Mouse (Mus musculus): Measurements from ENCODE around the gene 2310009B15Rik.

The 2310009B15Rik gene

GRCm38 (mm10) chr1:138842756-138843155 is 13.9 kb downstream of the 2310009B15Rik start:
- no peak for DNase-seq (ENCODE audit: low read depth, low spot score)

DNA sequence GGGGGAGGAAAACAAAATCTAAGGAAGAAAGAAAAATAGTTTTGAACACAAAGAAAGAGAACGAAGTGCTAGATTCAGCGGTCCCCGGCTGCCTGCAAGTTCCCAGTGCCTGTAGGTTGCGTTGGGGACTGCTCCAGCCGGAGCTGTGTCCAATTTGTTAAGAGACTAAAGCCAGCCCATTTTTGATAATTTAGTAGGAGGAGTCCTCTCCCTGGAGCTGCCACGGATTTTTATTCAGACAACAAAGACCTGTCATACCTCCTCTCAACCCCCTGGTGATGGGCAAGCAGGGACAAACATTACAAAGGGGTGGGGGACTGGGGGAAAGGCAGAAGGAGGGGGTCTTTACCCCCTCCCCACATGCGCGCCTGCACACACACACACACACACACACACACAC is 14.3 kb downstream of the 2310009B15Rik start:
- DNase-seq (ENCODE audit: low read depth, low spot score), result no peak

DNA sequence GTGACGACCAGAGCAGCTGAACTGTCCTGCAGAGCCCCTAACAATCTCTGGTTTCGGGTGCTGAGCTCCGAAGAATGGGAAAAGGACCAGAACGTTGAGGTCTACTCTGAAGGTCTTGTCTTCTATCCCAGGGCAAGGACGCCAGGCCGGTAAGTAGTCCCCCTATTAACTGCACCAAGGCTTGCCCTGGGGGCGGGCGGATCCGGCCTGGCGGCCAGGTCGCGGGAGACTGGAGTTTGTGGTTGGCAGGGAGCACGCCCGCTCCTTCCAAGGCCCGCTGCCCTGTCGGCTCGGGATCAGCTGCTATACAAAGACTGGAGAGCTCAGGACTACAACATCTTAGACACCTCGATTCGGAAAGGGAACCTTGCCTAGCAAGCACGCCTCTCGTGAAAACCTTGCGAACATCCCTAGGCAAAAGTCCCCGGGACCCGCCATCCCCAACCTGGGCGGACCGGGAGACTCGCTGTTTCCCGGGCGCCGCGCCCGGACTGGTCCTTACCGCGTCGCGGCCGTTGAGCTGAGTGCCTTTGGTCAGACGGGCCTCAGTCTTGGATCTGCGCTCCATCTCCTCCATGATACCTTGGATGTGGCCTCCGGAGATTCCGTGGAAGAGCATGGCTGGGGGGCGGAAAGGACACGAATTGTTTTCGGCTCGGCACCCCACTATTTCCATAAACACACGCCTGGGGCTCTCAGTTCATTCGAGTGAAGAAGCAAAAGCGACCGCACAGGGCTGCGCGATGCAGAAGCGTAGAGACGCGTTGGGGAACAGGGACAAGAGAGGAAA is 15.2 kb downstream of the 2310009B15Rik start:
- DNase-seq (ENCODE audit: low read depth, low spot score), result no peak

- DNase-seq (ENCODE audit: low read depth, low spot score), result no peak
These were observed 16.0 kb downstream of the 2310009B15Rik start for GRCm38 (mm10) chr1:138840440-138841305.

- DNase-seq (ENCODE audit: low read depth, low spot score), result no peak
These were observed 16.7 kb downstream of the 2310009B15Rik start for GRCm38 (mm10) chr1:138839809-138840430.

DNA sequence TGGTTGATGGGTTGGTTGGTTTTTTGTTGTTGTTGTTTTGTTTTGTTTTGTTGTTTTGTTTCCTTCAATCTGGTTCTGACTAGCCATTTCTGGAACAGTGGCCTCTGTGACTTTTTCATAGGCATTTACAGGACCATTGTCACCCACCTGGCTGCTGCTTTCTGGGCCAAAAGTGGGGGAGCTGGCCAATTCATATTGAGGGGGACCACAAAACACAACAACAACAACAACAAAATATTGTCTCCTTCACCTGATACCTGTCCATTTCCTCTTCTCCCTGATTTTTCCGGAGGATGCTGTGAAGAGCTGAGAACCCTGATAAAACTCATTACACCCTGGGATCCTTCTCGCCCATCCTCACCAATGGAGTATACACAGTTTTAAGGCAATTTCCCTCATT is 17.4 kb downstream of the 2310009B15Rik start:
- DNase-seq (ENCODE audit: low read depth, low spot score), result no peak

DNA sequence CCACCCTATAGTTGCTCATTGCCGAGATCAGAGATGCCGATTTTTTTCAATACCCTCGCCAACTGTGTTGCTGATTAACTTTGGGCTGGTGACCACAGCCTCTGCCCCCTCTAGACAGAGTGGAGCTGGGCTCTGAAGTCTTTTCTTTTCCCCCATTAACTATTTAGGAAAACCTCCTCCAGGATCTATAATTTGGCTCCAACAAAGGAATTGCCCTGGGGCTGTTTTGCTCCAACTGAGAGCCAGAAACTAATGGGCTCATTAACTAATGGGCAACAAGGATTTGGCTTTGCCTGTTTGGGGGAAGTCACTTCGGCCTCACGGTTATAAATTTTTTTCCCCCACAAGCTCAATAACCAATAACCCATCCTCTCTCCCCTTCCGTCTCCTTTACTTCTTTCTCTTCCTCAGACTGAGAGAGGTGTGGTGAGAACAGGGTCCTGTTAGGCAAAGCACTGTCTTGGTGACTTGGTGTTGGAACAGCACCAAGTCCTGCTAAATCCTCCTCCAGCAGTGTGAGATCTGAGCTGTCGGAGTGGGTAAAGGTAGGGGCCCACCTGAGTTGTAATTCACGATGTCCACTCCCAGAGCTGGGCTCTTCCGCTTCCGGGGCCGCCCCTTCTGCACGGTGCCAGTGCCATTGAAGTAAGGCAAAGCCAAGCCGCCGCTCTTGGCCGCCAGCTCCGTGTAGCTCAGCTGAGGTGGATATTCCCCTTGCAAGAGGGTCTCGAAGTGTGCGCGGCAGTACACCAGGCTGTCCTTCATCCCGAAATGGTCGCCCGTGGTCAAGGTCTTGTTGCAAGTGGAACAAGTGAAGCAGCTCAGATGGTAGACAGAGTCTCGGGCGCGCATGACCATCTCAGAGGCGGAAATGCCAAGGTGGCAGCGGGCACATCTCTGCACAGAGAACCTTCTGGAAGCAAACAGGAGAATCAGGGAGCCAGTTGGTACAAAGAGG is 18.6 kb downstream of the 2310009B15Rik start:
- DNase-seq (ENCODE audit: low read depth, low spot score), result no peak

DNA sequence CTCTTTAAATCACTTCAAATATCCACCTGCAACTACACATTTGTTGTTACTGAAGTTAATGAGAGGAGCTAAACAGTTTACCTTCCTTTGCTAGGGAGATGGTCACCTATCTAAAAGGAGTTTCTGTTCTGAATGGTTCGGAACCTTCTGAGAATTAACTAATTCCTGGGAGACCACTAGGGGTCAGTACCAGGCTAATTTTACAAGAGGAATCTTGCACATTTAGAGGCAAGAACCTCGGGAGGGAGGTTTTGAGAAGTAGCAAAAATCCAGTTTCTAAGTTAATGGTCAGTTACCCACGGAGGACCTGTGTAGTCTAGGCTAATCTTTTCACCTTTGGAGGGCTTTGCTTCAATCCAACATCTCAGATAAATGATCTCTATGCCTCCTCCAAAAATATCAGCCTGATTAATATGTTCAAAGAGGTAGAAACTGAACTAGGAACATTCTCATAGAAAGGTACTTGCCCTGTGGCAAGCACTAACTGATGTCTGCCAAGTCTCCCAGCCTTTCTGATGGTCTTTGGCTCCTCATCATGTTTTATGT is 21.2 kb downstream of the 2310009B15Rik start:
- no peak for DNase-seq (ENCODE audit: low read depth, low spot score)

GRCm38 (mm10) chr1:138831309-138831708 is 25.3 kb downstream of the 2310009B15Rik start:
- no peak for DNase-seq (ENCODE audit: low read depth, low spot score)

- DNase-seq (ENCODE audit: low read depth, low spot score), result no peak
These were observed 29.8 kb downstream of the 2310009B15Rik start for GRCm38 (mm10) chr1:138826841-138827240.

DNA sequence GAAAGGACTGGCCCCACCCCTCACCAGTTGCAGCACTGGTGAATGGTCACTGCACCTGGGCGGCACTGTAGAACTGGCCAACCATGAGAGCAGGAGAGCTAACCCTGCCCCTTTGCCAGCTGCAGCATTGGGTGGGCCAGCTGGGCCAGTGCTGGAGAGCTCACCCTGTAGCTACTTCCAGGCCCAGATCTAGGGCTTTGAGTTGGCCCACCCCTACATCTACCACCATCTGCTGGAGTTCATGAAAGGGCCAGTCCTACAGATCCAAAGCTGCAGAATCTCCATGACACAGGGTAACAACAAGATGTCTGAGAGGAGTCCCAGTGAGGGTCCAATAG is 33.7 kb downstream of the 2310009B15Rik start:
- no peak for DNase-seq (ENCODE audit: low read depth, low spot score)

GRCm38 (mm10) chr1:138822255-138822984 is 34.2 kb downstream of the 2310009B15Rik start:
- DNase-seq (ENCODE audit: low read depth, low spot score), result no peak

Data from embryo, embryonic 11.5 days (tissue).